Mouse (Mus musculus): Measurements from ENCODE around the gene Ece1. TPM values are rescaled to one million over a fixed set of nuclear protein-coding genes. Genes with fewer than 3 reads are reported as not detected.

The Ece1 gene
- total and polyA plus RNA-seq, 3 experiments = under 0.01 to 0.02 TPM; not detected in 1

DNA sequence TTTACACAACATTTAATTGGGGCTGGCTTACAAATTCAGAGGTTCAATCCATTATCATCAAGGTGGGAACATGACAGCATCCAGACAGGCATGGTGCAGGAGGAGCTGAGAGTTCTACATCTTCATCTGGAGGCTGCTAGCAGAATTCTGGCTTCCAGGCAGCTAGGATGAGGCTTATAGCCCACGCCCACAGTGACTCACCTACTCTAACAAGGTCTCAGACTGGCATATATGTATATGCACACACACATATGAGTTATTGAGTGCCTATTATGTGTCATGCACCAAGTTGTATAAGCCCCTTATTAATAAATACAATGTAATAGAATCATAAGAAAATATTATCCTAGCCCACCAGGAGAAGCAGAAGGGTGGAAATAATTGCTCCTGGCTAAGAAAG lies 120.8 kb downstream of the Ece1 start:
- Histone ChIP-seq H3K9me3 (replicated peaks) (no peaks in the 10 kb centered on the region), H3K4me3 (ENCODE audit: low read depth, low read length) (no peak overlapping the region), H3K4me1 (ENCODE audit: insufficient read depth, low read depth, low read length) (no peaks in the 10 kb centered on the region), H3K36me3 (replicated peaks) (no peaks in the 10 kb centered on the region), H3K27me3 (ENCODE audit: insufficient read depth, low read length) (peaks cover 10% of the 10 kb centered on the region)
- TF ChIP-seq CTCF (IDR thresholded peaks at IDR 0.05; ENCODE audit: low read depth, low read length) (no peak), GATA2 (IDR thresholded peaks at IDR 0.05; ENCODE audit: borderline replicate concordance, low read depth, low read length) (no peak), GATA1 (IDR thresholded peaks at IDR 0.05; ENCODE audit: borderline replicate concordance, low read length) (no peak), TAL1 (conservative IDR thresholded peaks at IDR 0.05; ENCODE audit: low read depth, low read length) (no peak), POLR2AphosphoS5 (IDR thresholded peaks at IDR 0.05; ENCODE audit: insufficient replicate concordance, low read depth, low read length) (no peak)
- ATAC-seq (ENCODE audit: extremely low read depth, insufficient number of reproducible peaks, low FRiP score, poor library complexity, severe bottlenecking) (no peak), DNase-seq (ENCODE audit: low spot score) (no peak)

DNA sequence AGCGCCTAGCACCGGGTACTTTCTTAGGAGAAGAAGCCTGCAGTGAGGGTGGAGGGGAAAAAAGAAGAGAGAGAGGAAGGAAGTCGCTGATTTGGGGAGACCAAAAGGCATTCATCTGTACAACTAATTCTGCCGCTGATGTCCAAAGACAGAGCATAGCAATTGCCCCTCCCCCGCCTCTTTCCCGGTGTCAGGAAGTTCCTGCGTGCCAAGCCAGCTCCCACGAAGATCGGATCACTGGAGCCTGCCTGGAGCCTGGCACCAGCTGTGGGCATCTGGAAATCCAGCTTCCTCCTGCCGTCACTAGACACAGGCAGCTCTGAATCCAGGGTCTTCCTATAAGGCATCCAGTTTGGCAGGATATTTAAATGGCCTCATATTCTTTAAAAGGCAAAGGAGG lies 122.2 kb downstream of the Ece1 start:
- Histone ChIP-seq H3K9me3 (replicated peaks) (no peaks in the 10 kb centered on the region), H3K4me1 (ENCODE audit: insufficient read depth, low read depth, low read length) (no peaks in the 10 kb centered on the region), H3K27me3 (ENCODE audit: insufficient read depth, low read length) (peaks cover 18% of the 10 kb centered on the region), H3K36me3 (replicated peaks) (no peaks in the 10 kb centered on the region), H3K4me3 (ENCODE audit: low read depth, low read length) (no peak overlapping the region)
- no peak for DNase-seq (ENCODE audit: low spot score)
- ATAC-seq (ENCODE audit: extremely low read depth, insufficient number of reproducible peaks, low FRiP score, poor library complexity, severe bottlenecking) = no peak
- no peak for TF ChIP-seq CTCF (IDR thresholded peaks at IDR 0.05; ENCODE audit: low read depth, low read length)
- TF ChIP-seq GATA1 (IDR thresholded peaks at IDR 0.05; ENCODE audit: borderline replicate concordance, low read length) = no peak
- TF ChIP-seq GATA2 (IDR thresholded peaks at IDR 0.05; ENCODE audit: borderline replicate concordance, low read depth, low read length) = no peak
- no peak for TF ChIP-seq POLR2AphosphoS5 (IDR thresholded peaks at IDR 0.05; ENCODE audit: insufficient replicate concordance, low read depth, low read length)
- no peak for TF ChIP-seq TAL1 (conservative IDR thresholded peaks at IDR 0.05; ENCODE audit: low read depth, low read length)

DNA sequence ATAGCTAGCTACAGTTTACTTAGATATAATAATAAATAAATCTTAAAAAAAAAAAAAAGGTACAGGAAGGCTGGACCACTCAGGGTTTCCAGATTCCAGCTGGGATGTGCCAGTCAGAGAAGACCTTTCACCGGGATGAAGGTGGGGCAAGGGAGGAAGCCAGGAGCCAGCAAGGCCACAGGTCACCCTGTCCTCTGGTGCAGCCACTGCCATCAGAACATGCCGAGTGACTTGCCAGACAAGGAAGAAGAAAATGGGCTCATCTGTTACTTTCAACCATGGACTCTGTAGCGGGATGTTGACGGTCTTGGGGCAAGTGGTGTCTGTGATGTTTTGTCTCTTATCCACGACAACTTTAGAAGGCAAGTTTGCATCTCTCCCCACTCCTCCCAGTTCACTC lies 122.7 kb downstream of the Ece1 start:
- no peak for TF ChIP-seq POLR2AphosphoS5 (IDR thresholded peaks at IDR 0.05; ENCODE audit: insufficient replicate concordance, low read depth, low read length)
- TF ChIP-seq GATA2 (IDR thresholded peaks at IDR 0.05; ENCODE audit: borderline replicate concordance, low read depth, low read length) = no peak
- TF ChIP-seq GATA1 (IDR thresholded peaks at IDR 0.05; ENCODE audit: borderline replicate concordance, low read length) = no peak
- TF ChIP-seq CTCF (IDR thresholded peaks at IDR 0.05; ENCODE audit: low read depth, low read length) = no peak
- no peak for TF ChIP-seq TAL1 (conservative IDR thresholded peaks at IDR 0.05; ENCODE audit: low read depth, low read length)
- H3K4me3 ChIP-seq (ENCODE audit: low read depth, low read length) = no peak overlapping the region
- H3K36me3 ChIP-seq (replicated peaks) = no peaks in the 10 kb centered on the region
- no peaks in the 10 kb centered on the region for H3K4me1 ChIP-seq (ENCODE audit: insufficient read depth, low read depth, low read length)
- H3K9me3 ChIP-seq (replicated peaks) = no peaks in the 10 kb centered on the region
- no peak for ATAC-seq (ENCODE audit: extremely low read depth, insufficient number of reproducible peaks, low FRiP score, poor library complexity, severe bottlenecking)
- peaks cover 23% of the 10 kb centered on the region for H3K27me3 ChIP-seq (ENCODE audit: insufficient read depth, low read length)
- DNase-seq (ENCODE audit: low spot score) = no peak

DNA sequence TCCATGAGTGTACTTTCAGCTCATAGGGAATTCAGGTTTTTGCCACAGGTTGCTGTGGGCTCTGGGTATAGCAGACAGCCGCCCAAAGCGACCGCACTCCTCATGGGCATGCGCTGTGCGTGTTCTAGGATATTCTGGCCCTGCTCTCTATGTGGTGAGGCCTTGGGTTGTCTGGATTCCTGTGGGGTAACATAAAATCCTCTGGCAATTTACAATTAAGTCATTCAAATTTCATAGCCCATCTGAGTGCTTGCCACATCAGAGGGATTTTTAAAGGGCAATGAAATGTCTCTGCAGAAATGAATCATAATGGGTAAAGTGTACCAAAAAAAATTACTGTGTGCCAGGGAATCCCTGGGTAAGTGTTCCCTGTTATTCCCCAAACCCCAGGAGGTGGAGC lies 127.4 kb downstream of the Ece1 start:
- ATAC-seq (ENCODE audit: extremely low read depth, insufficient number of reproducible peaks, low FRiP score, poor library complexity, severe bottlenecking) = no peak

DNA sequence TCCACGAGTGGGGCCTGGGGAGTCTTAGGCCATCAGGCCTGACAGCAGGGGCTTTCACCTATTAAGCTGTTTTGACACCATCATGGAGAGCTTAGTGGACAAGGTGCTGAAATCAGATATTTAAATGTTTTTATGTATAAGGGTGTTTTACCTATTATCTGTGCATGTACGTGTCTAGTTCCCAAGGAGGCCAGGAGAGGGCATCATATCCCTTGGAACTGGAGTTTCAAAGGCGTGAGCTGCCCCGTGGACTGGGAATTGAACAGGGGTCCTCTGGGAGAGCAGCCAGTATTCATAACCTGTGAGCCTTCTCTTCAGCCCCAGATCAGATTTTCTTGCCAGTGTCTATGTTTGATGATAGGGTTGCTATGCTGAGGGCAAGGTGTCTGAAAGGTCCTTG lies 128.4 kb downstream of the Ece1 start:
- Histone ChIP-seq H3K36me3 (replicated peaks) (peaks cover 6% of the 10 kb centered on the region), H3K27me3 (ENCODE audit: insufficient read depth, low read length) (peaks cover 50% of the 10 kb centered on the region), H3K4me1 (ENCODE audit: insufficient read depth, low read depth, low read length) (peaks cover 22% of the 10 kb centered on the region), H3K4me3 (ENCODE audit: low read depth, low read length) (no peak overlapping the region), H3K9me3 (replicated peaks) (peaks cover 3% of the 10 kb centered on the region; the same call in 1 of the 2 replicates)
- no peak for ATAC-seq (ENCODE audit: extremely low read depth, insufficient number of reproducible peaks, low FRiP score, poor library complexity, severe bottlenecking)
- no peak for DNase-seq (ENCODE audit: low spot score)
- no peak for TF ChIP-seq POLR2AphosphoS5 (IDR thresholded peaks at IDR 0.05; ENCODE audit: insufficient replicate concordance, low read depth, low read length)
- no peak for TF ChIP-seq CTCF (IDR thresholded peaks at IDR 0.05; ENCODE audit: low read depth, low read length)
- TF ChIP-seq GATA2 (IDR thresholded peaks at IDR 0.05; ENCODE audit: borderline replicate concordance, low read depth, low read length) = no peak
- TF ChIP-seq GATA1 (IDR thresholded peaks at IDR 0.05; ENCODE audit: borderline replicate concordance, low read length) = no peak
- TF ChIP-seq TAL1 (conservative IDR thresholded peaks at IDR 0.05; ENCODE audit: low read depth, low read length) = no peak

More for the DNA sequence above, 127.4 kb downstream of the Ece1 start:
- Histone ChIP-seq H3K36me3 (replicated peaks) (no peaks in the 10 kb centered on the region), H3K27me3 (ENCODE audit: insufficient read depth, low read length) (peaks cover 54% of the 10 kb centered on the region), H3K9me3 (replicated peaks) (peaks cover 3% of the 10 kb centered on the region; the same call in 1 of the 2 replicates), H3K4me1 (ENCODE audit: insufficient read depth, low read depth, low read length) (peaks cover 13% of the 10 kb centered on the region), H3K4me3 (ENCODE audit: low read depth, low read length) (no peak overlapping the region)
- no peak for DNase-seq (ENCODE audit: low spot score)
- TF ChIP-seq TAL1 (conservative IDR thresholded peaks at IDR 0.05; ENCODE audit: low read depth, low read length) = no peak
- TF ChIP-seq GATA1 (IDR thresholded peaks at IDR 0.05; ENCODE audit: borderline replicate concordance, low read length) = no peak
- no peak for TF ChIP-seq CTCF (IDR thresholded peaks at IDR 0.05; ENCODE audit: low read depth, low read length)
- no peak for TF ChIP-seq GATA2 (IDR thresholded peaks at IDR 0.05; ENCODE audit: borderline replicate concordance, low read depth, low read length)
- no peak for TF ChIP-seq POLR2AphosphoS5 (IDR thresholded peaks at IDR 0.05; ENCODE audit: insufficient replicate concordance, low read depth, low read length)

DNA sequence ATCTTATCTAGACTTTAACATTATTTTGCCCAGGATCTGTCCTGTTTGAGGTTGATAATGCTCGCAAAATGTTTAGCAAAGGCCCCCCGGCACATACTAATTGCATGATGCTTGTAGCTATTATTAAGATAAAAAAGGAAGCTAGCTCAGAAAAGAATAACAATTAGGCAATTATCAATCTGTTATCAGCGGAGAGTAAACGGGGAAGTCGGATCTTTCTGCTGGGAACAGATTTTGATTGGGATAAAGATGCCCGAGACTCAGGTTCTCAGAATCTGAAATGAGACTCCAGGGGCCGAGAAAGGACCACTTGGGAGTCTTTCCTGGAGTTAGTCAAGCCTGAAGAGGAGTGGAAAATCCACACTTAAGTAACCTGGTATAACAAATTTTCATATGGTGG lies 129.2 kb downstream of the Ece1 start:
- no peak overlapping the region for H3K4me3 ChIP-seq (ENCODE audit: low read depth, low read length)
- DNase-seq (ENCODE audit: low spot score) (no peak), ATAC-seq (ENCODE audit: extremely low read depth, insufficient number of reproducible peaks, low FRiP score, poor library complexity, severe bottlenecking) (no peak)
- H3K9me3 ChIP-seq (replicated peaks) = peaks cover 3% of the 10 kb centered on the region; the same call in 1 of the 2 replicates
- H3K36me3 ChIP-seq (replicated peaks) = peaks cover 14% of the 10 kb centered on the region
- peaks cover 30% of the 10 kb centered on the region for H3K4me1 ChIP-seq (ENCODE audit: insufficient read depth, low read depth, low read length)
- TF ChIP-seq GATA1 (IDR thresholded peaks at IDR 0.05; ENCODE audit: borderline replicate concordance, low read length) = no peak
- peaks cover 47% of the 10 kb centered on the region for H3K27me3 ChIP-seq (ENCODE audit: insufficient read depth, low read length)

Measured in G1E (cell line).